Mouse (Mus musculus) urinary bladder, postnatal 14 days (tissue): Measurements from ENCODE around the gene Bcl2l10.
A peak's percentile ranks its signal among the peaks of the same experiment; 100 is the strongest.

Source experiments
- DNase-seq: peaks from one replicate; pipeline ENCODE4 v3.0.0; 2021; ENCODE audit warnings: low spot score

The Bcl2l10 gene

DNA sequence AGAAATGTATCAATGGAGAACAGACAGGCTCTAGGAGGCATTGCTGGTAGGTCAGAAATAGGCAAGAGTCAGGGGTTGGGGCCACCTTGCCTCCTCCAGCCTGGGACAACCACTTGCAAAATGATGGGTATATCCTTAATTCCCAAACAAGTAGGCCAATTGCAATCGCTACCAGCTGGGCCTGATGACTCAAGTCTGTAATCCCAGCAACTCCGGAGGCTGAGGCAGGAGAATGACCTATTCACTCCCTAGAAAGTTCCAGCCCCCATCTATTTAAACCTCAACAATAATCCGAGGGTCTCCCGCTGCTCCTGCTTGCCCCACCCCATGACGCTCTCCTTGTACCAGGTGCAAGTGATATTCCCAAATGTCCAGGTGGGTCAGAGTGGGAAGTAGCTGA, at the start of gene Bcl2l10:
Bcl2l10 (plus strand) TSS at position 301 of the 400 bp plus-strand sequence.
- no peak for DNase-seq

DNA sequence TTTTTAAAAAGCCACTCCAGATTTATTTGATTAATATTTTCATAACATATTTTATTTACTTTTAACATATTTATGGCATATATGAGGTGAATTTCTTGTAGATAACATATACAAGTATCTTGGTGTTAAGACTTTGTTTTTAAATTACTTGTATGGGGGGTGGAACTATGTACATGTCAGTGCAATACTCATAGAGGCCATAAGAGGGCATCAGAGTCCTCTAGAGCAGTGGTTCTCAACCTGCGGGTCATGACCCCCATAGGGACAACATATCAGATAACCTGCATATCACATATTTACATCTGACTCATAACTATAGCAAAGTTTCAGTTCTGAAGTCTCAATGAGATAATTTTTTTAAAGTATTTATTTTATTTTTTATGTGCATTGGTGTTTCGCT, 48.2 kb upstream of the Bcl2l10 start:
- no peak for DNase-seq

- no peak for DNase-seq
These were observed 44.5 kb upstream of the Bcl2l10 start for GRCm38 (mm10) chr9:75303033-75303432.

- DNase-seq: no peak
These were observed 43.8 kb upstream of the Bcl2l10 start for GRCm38 (mm10) chr9:75303701-75304261.

- no peak for DNase-seq
These were observed 43.3 kb upstream of the Bcl2l10 start for GRCm38 (mm10) chr9:75304286-75304685.

DNA sequence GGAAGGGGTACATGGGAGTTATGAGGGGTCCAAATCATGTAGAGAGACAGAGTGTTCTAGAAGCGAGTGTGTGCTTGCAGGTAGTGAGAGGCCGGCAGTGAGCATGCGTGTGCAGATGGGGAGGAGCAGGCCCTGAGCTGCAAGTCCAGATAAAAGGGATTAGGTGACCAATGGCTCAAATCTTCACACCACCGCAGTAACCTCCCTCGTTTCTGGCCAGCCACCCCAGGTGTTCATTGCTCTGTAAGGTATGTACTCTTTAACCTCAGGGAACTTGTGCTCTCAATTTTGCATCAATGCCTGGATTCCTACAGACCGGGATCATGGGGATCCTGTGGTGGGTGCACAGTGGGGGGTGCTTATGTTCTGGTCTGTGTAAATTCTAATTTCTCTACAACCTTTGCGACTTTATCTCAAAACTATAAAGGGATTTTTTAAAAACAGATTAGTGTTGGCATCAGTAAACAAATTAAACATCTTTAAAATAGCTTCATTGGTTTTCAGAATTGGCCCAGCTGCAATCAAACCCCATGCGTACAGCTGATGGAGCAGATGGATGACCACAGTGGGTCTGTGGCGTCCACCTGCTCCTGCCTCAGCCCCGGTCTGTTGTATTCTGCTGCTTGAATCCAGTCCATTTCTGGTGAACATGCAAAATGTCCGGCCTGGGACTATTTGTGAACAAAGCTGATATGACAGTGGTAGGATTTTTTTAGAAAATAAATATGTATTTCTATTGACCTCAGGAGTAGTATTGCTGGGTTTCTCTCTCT, 41.2 kb upstream of the Bcl2l10 start, which contains the start of gene Gnb5:
Gnb5 (plus strand) TSS at position 163 of the 773 bp plus-strand sequence.
- DNase-seq: no peak

GRCm38 (mm10) chr9:75307015-75307414, 40.5 kb upstream of the Bcl2l10 start:
- DNase-seq: no peak

- no peak for DNase-seq
These were observed 38.9 kb upstream of the Bcl2l10 start for GRCm38 (mm10) chr9:75308621-75309020.

- peak; percentile 84 for DNase-seq
These were observed 35.5 kb upstream of the Bcl2l10 start for GRCm38 (mm10) chr9:75312008-75312407.

DNA sequence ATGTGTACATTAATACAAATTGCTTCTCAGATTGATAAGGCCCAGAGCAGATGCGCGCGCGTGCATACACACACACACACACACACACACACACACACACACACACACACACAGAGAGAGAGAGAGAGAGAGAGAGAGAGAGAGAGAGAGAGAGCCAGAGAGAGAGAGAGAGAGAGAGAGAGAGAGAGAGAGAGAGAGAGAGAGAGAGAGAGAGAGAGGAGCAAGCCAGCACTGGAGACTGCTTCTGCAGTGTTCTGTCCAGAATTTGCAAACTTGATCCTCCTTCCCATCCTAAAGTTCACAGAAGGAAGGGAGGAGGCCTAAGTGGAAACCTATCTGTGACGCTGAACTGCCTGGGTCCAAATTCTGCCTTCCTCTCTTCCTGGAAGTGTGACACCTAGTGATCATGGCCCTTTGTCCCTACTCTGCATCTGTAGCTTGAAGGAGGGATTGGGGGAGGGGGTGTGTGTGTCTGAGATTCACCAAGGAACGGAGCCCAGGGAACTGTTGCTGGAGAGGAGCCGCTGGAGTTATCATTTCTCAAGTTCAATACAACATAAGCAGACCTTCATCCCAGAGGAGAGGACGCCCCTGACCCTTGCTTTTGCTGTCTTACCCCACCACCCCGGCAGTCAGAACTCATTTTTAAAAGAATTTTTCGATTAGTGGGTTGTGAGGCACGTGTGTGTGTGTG, 34.3 kb upstream of the Bcl2l10 start:
- DNase-seq: no peak

DNA sequence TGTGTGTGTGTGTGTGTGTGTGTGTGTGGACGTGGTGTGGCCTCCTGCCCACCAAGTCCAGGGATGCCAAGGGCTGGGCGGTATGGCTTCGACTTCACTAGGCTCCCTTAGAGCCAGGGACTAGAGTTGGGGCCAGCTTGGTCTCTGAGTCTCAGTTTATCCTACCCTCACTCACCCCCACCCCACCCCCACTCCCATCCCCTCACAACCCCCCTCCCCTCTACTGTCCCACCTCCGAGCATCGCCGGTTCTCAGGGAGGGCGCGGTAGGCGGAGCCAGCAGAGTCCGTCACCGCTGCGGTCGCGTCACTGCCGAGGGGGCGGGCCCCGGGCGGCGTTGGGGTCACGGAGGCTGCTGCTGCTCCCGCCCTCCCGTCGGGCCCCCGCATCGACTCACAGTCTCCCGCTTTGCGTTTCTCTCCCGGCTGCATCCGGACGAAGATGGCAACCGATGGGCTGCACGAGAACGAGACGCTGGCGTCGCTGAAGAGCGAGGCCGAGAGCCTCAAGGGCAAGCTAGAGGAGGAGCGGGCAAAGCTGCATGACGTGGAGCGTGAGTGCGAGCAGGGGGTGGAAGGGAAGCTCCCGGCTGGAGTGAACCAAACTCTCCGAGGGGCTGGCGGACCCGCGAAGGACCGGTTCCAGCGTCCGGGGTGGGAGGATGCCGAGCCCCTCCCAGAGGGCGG, 33.6 kb upstream of the Bcl2l10 start:
- DNase-seq: peak; percentile 76

DNA sequence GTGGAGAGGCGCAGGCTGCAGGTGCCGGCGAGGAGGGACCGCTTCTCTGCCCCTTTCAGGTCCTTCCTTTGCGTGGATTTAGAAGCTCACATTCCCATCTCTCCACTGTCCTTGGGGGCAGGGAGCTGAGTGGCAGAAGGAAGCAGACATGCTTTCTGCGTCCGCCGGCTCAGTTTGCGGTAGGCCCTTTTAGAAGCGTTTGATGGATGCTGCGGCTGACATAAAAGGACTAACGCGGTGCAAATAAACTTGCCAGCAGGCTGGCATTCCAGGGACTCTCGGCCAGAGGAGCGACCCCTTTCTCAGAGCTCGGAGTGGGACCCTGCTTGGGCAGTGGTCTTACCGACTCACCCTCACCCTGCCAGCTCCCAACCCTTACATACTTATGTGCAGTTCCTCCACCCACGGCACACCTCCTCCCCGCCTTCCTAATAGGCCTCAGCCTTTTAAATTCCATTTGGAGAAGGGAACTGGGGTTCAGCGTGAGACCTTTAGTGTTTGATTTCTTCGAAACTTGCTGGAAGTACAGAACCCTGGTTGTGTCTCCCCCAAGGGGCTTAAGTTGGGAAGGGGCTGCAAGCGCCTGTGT, 32.9 kb upstream of the Bcl2l10 start:
- peak; percentile 11 for DNase-seq

GRCm38 (mm10) chr9:75315238-75315637, 32.3 kb upstream of the Bcl2l10 start:
- no peak for DNase-seq

DNA sequence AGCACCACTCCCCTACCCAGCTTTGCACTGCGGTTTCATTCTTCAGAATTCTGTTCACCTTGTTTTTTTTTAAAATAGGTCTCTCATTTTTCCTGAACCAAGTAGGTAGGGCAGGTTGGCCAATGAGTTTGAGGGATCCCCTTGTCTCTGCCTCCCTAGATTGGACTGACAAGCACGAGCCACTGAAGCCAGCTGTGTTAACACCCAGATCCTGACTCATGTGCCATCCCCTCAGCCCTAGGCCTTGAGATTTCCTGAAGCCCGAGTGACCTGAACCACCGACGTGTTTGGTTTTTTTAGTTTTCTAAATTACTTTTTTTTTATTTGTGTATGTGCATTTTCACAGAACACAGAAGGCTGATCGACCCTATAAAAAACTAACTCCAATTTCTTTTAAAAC, 30.8 kb upstream of the Bcl2l10 start:
- no peak for DNase-seq

DNA sequence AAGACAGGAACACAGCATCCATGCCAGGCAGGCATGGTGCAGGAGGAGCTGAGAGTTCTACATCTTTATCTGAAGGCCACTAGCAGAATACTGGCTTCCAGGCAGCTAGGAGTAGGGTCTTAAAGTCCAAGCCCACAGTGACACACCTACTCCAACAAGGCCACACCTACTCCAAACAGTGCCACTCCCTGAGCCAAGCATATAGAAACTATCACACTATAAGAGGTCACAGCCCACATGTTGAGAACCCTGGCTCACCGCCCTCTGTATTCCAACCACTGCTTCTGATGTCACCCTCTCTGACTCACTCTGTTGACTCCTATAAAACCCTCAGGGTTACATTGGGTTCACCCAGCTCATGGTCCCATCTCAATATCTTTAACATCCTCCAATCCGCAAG, 29.4 kb upstream of the Bcl2l10 start:
- no peak for DNase-seq

DNA sequence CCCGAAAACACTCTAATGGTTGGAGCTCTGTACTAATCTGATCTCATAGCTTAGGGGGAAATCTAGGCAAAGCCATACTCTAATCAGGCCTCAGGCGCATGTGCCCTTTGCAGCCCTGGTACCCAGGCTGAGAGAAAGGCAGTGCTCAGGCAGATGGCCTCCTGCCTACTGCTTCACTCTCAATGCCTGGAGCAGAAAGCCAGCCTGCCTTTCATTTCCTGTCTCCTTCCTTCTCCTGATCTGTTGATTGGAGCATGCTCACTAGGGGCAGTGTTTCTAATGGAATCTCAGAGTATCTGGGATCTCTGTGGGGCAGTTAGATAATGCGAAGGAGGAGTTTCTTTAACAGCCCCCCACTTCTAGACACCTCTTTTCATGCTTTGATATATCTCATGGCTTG, 28.2 kb upstream of the Bcl2l10 start:
- DNase-seq: no peak

DNA sequence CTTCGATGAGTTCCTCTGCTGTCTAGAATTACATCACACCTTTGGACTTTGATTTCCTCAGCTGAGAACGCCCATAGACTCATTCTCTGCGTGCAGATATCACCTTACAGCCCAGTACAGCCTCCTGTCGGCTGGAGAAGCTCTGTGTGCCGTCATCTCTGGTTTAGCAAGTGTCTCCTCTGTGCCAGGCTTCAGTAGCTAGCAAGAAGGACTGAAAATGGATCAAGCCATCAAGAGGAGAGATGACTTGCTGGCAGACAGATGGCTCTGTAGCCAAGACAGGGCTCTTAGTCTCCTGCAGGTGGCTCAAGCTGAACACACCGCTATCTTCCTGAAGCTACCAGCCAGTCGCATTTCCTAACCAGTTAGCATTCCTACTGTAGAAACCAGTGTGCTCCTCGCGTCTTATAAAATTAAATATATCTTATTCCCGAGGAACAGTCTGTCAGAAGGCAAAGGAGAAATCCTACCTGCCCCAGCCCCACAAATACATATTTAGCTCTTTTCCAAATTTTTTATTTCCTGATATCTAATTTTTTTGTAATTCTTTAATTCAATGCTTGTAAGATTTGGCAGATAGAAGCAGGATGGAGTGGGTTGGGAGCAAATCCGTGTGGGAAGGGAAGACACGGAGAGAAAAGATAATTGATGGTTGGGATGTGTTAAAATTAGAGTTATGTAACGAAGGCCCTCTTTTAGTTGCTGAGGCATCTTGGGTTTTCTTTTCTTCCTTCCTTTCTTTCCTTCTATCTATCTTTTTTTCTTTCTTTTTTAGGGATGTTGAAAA, 25.3 kb upstream of the Bcl2l10 start:
- DNase-seq: no peak

DNA sequence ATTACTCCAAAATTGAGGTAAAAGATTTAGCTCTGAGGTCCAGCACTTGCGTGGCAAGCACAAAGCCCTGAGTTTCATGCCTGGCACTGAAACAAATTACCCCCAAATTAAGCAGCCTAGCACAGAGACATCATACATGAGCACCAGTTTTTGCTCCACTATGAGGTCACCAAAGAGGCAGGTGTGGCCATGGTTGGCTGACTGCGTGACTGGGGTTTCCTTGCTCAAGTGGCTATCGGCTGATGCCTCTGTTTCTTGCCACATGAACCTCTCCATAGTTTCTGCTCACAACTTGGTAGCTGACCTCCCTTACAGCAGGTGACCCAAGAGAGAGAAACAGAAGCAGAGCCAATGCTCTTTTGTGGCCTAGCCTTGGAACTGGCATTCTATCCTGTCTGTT, 19.5 kb upstream of the Bcl2l10 start:
- no peak for DNase-seq

DNA sequence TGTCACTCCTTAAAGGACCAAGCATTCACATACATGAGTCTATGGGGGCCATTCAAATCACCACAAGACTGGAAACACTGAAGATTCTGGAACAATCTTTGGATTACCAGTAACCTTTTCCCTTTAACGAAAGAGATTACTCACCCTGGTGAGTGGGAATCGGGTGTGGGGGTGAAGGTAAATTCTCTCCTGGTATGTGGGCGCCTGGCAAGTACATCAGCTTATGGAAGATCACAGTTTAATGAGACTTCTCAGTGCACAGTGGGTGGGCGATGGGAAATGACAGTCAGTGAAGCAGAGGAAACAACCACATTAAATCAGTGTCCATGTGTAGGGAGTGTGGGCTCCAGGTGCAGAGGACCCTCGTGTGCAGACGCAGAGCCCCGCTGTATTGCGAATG, 16.7 kb upstream of the Bcl2l10 start:
- no peak for DNase-seq

DNA sequence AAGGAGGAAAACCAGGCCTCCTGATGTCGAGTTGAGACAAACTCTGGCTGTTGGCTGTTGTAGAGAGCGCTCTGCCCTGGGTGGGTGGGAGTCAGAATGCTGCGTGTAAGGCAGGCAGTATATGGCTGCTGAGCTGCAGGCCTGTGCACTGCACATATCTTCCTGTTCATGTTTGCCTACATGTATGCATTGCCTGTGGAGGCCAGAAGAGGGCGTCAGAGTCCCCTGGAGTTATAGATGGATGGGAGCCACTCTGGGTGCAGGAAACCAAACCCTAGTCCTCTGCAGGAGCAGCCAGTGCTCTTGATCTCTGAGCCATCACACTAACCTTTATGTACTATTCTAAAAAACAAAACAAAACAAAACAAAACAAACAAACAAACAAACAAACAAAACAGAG, 13.1 kb upstream of the Bcl2l10 start:
- DNase-seq: no peak

DNA sequence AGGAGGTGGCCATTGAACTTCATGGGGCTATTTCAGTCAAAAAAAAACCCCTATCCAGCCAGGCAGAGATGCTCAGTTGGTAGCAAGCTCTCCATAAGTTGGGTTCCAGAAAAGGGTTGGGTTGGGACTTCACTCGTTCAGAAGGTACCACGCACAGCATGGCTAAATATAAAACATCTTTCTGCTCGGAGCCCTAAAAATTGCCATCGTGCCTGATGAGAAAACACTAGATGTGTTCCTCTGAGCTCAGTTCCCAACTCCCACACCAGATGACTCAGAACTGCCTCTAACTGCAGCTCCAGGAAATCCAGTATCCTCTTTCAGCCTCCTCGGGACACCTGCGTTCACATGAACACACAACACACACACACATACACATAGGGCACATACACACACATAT, 9.5 kb upstream of the Bcl2l10 start:
- no peak for DNase-seq
